Mouse (Mus musculus) CH12.LX (cell line): ENCODE data around the gene Daglb. TPM values are rescaled to one million over a fixed set of nuclear protein-coding genes. Genes with fewer than 3 reads are reported as not detected.

ENCODE experiments used
- DNase-seq: peaks from one replicate; pipeline ENCODE4 v3.0.0-alpha.2; 2013; ENCODE audit errors: extremely low read depth
- H3K27ac ChIP-seq: 2 replicates; pipeline ENCODE4 v1.5.1; 2012; ENCODE audit warnings: low read depth, mild to moderate bottlenecking, control low read depth, moderate library complexity; ENCODE audit not compliant: insufficient read depth
- H3K27me3 ChIP-seq: replicated peaks from 2 replicates; pipeline ENCODE3; 2012; ENCODE audit warnings: inconsistent platforms
- H3K36me3 ChIP-seq, 2 experiments: replicated peaks in 1 of 2; 2 replicates each; pipeline versions ENCODE3 to v1.6.1; 2012; ENCODE audit warnings: inconsistent platforms in 1 of 2, low read length in 1 of 2, mild to moderate bottlenecking in 1 of 2, mixed read lengths in 1 of 2, moderate library complexity in 1 of 2; ENCODE audit not compliant: control insufficient read depth in 1 of 2, insufficient read depth in 1 of 2
- H3K4me1 ChIP-seq, 2 experiments: 2 replicates each; pipeline ENCODE4 v1.6.1; 2012; ENCODE audit warnings: inconsistent platforms in 1 of 2, moderate library complexity in 1 of 2; ENCODE audit not compliant: insufficient read depth in 2 of 2, control insufficient read depth in 1 of 2
- H3K4me2 ChIP-seq: 2 replicates; pipeline ENCODE4 v1.6.1; 2012; ENCODE audit warnings: low read depth, mild to moderate bottlenecking, control low read depth; ENCODE audit not compliant: poor library complexity, insufficient read depth, severe bottlenecking
- H3K4me3 ChIP-seq, 3 experiments: fragments of 150-350 bp in 1 of 3; sonication (generic) in 1 of 3; replicated peaks in 1 of 3; 2 replicates each; pipeline versions ENCODE3 to v1.5.1; 2011 to 2012; ENCODE audit warnings: low read depth in 2 of 3, low read length in 2 of 3, mild to moderate bottlenecking in 2 of 3, moderate library complexity in 2 of 3, control low read depth in 1 of 3, improper control_type of control experiment in 1 of 3, inconsistent platforms in 1 of 3, mixed read lengths in 1 of 3; ENCODE audit not compliant: poor library complexity in 1 of 3
- H3K79me2 ChIP-seq: replicated peaks from 2 replicates; pipeline ENCODE4 v1.6.1; 2012; ENCODE audit warnings: mild to moderate bottlenecking, moderate library complexity; ENCODE audit not compliant: control insufficient read depth, poor library complexity, insufficient read depth, severe bottlenecking; ENCODE audit errors: extremely low read depth
- H3K9ac ChIP-seq: 2 replicates; pipeline ENCODE4 v1.6.1; 2012; ENCODE audit warnings: low read depth, mild to moderate bottlenecking, control low read depth, moderate library complexity; ENCODE audit not compliant: insufficient read depth
- H3K9me3 ChIP-seq: replicated peaks from 2 replicates; pipeline ENCODE3; 2012; ENCODE audit warnings: low read length, inconsistent platforms, mixed read lengths
- BHLHE40 ChIP-seq: IDR thresholded peaks from 2 replicates; pipeline ENCODE4 v1.6.1; 2011; ENCODE audit warnings: mild to moderate bottlenecking, low read depth, low read length, improper control_type of control experiment
- CHD1 ChIP-seq: IDR thresholded peaks from 2 replicates; pipeline ENCODE4 v1.6.1; 2012; ENCODE audit warnings: low read depth, low read length, improper control_type of control experiment, inconsistent platforms
- CHD2 ChIP-seq: IDR thresholded peaks from 2 replicates; pipeline ENCODE4 v1.6.1; 2011; ENCODE audit warnings: low read length, improper control_type of control experiment
- CTCF ChIP-seq, 2 experiments: IDR thresholded peaks in 1 of 2; conservative IDR thresholded peaks in 1 of 2; 2 replicates each; pipeline ENCODE4 v1.5.1; 2011 to 2012; ENCODE audit warnings: low read depth in 2 of 2, low read length in 2 of 2, improper control_type of control experiment in 1 of 2, inconsistent platforms in 1 of 2, mild to moderate bottlenecking in 1 of 2, moderate library complexity in 1 of 2
- E2F4 ChIP-seq: IDR thresholded peaks from 2 replicates; pipeline ENCODE4 v1.6.1; 2011; ENCODE audit warnings: low read depth, low read length, improper control_type of control experiment; ENCODE audit not compliant: insufficient replicate concordance
- ELF1 ChIP-seq: IDR thresholded peaks from 2 replicates; pipeline ENCODE4 v1.6.1; 2014; ENCODE audit warnings: low read depth, mild to moderate bottlenecking, inconsistent platforms, low read length, improper control_type of control experiment
- EP300 ChIP-seq: IDR thresholded peaks from 2 replicates; pipeline ENCODE4 v1.6.1; 2011; ENCODE audit warnings: low read length, improper control_type of control experiment
- ETS1 ChIP-seq: conservative IDR thresholded peaks from 2 replicates; pipeline ENCODE4 v1.6.1; 2012; ENCODE audit warnings: low read depth, mild to moderate bottlenecking, inconsistent platforms, low read length, improper control_type of control experiment, moderate library complexity
- GABPA ChIP-seq: IDR thresholded peaks from 2 replicates; pipeline ENCODE4 v1.6.1; 2012; ENCODE audit warnings: low read depth, low read length, improper control_type of control experiment, inconsistent platforms; ENCODE audit not compliant: insufficient replicate concordance
- HCFC1 ChIP-seq: IDR thresholded peaks from 2 replicates; pipeline ENCODE4 v1.6.1; 2012; ENCODE audit warnings: low read depth, mild to moderate bottlenecking, inconsistent platforms, low read length, improper control_type of control experiment
- IRF4 ChIP-seq: IDR thresholded peaks from 2 replicates; pipeline ENCODE4 v1.6.1; 2014; ENCODE audit warnings: low read depth, mild to moderate bottlenecking, inconsistent platforms, low read length, improper control_type of control experiment
- JUN ChIP-seq: IDR thresholded peaks from 2 replicates; pipeline ENCODE4 v1.6.1; 2011; ENCODE audit warnings: low read depth, mild to moderate bottlenecking, low read length, improper control_type of control experiment, moderate library complexity; ENCODE audit not compliant: insufficient read depth
- JUND ChIP-seq: conservative IDR thresholded peaks from 2 replicates; pipeline ENCODE4 v1.6.1; 2011; ENCODE audit warnings: low read depth, low read length, improper control_type of control experiment
- KAT2A ChIP-seq: IDR thresholded peaks from 2 replicates; pipeline ENCODE4 v1.6.1; 2012; ENCODE audit warnings: low read length, improper control_type of control experiment, inconsistent platforms; ENCODE audit not compliant: insufficient replicate concordance
- MAFK ChIP-seq: IDR thresholded peaks from 2 replicates; pipeline ENCODE4 v1.6.1; 2011; ENCODE audit warnings: low read length, improper control_type of control experiment; ENCODE audit not compliant: insufficient replicate concordance
- MAX ChIP-seq: IDR thresholded peaks from 2 replicates; pipeline ENCODE4 v1.6.1; 2011; ENCODE audit warnings: low read length, improper control_type of control experiment
- MAZ ChIP-seq: IDR thresholded peaks from 2 replicates; pipeline ENCODE4 v1.6.1; 2012; ENCODE audit warnings: low read depth, mild to moderate bottlenecking, inconsistent platforms, low read length, improper control_type of control experiment, moderate library complexity
- MEF2A ChIP-seq: IDR thresholded peaks from 2 replicates; pipeline ENCODE4 v1.6.1; 2014; ENCODE audit warnings: low read depth, mild to moderate bottlenecking, inconsistent platforms, low read length, improper control_type of control experiment, borderline replicate concordance
- MXI1 ChIP-seq: IDR thresholded peaks from 2 replicates; pipeline ENCODE4 v1.6.1; 2011; ENCODE audit warnings: mild to moderate bottlenecking, low read depth, low read length, improper control_type of control experiment
- MYC ChIP-seq: IDR thresholded peaks from 2 replicates; pipeline ENCODE4 v1.6.1; 2011; ENCODE audit warnings: low read depth, mild to moderate bottlenecking, improper control_type of control experiment, low read length
- NELFE ChIP-seq: IDR thresholded peaks from 2 replicates; pipeline ENCODE4 v1.6.1; 2011; ENCODE audit warnings: low read depth, low read length, improper control_type of control experiment
- NRF1 ChIP-seq: IDR thresholded peaks from 2 replicates; pipeline ENCODE4 v1.6.1; 2014; ENCODE audit warnings: low read depth, mild to moderate bottlenecking, inconsistent platforms, low read length, improper control_type of control experiment, moderate library complexity
- PAX5 ChIP-seq: IDR thresholded peaks from 2 replicates; pipeline ENCODE4 v1.6.1; 2012; ENCODE audit warnings: low read length, inconsistent platforms, mixed read lengths
- POLR2A ChIP-seq: IDR thresholded peaks from 2 replicates; pipeline ENCODE4 v1.6.1; 2011; ENCODE audit warnings: low read depth, mild to moderate bottlenecking, improper control_type of control experiment, low read length
- POLR2AphosphoS2 ChIP-seq: IDR thresholded peaks from 2 replicates; pipeline ENCODE4 v1.6.1; 2011; ENCODE audit warnings: low read depth, low read length, improper control_type of control experiment
- RAD21 ChIP-seq: IDR thresholded peaks from 2 replicates; pipeline ENCODE4 v1.6.1; 2011; ENCODE audit warnings: low read depth, mild to moderate bottlenecking, low read length, improper control_type of control experiment, moderate library complexity
- RCOR1 ChIP-seq: conservative IDR thresholded peaks from 2 replicates; pipeline ENCODE4 v1.6.1; 2012; ENCODE audit warnings: low read depth, mild to moderate bottlenecking, inconsistent platforms, low read length, improper control_type of control experiment
- SIN3A ChIP-seq: IDR thresholded peaks from 2 replicates; pipeline ENCODE4 v1.6.1; 2012; ENCODE audit warnings: low read length, improper control_type of control experiment, inconsistent platforms
- SMC3 ChIP-seq: IDR thresholded peaks from 2 replicates; pipeline ENCODE4 v1.6.1; 2011; ENCODE audit warnings: low read depth, low read length, improper control_type of control experiment
- TBP ChIP-seq: conservative IDR thresholded peaks from 2 replicates; pipeline ENCODE4 v1.6.1; 2011; ENCODE audit warnings: low read depth, low read length, improper control_type of control experiment
- TCF12 ChIP-seq: IDR thresholded peaks from 2 replicates; pipeline ENCODE4 v1.6.1; 2014; ENCODE audit warnings: low read depth, mild to moderate bottlenecking, inconsistent platforms, low read length, improper control_type of control experiment
- UBTF ChIP-seq: IDR thresholded peaks from 2 replicates; pipeline ENCODE4 v1.6.1; 2012; ENCODE audit warnings: low read depth, mild to moderate bottlenecking, inconsistent platforms, low read length, improper control_type of control experiment, moderate library complexity
- USF1 ChIP-seq: IDR thresholded peaks from 2 replicates; pipeline ENCODE4 v1.6.1; 2014; ENCODE audit warnings: low read depth, mild to moderate bottlenecking, inconsistent platforms, low read length, improper control_type of control experiment
- USF2 ChIP-seq: conservative IDR thresholded peaks from 2 replicates; pipeline ENCODE4 v1.6.1; 2011; ENCODE audit warnings: low read depth, low read length, improper control_type of control experiment
- ZC3H11A ChIP-seq: IDR thresholded peaks from 2 replicates; pipeline ENCODE4 v1.6.1; 2012; ENCODE audit warnings: low read depth, mild to moderate bottlenecking, inconsistent platforms, low read length, improper control_type of control experiment
- ZKSCAN1 ChIP-seq: IDR thresholded peaks from 2 replicates; pipeline ENCODE4 v1.6.1; 2012; ENCODE audit warnings: low read depth, inconsistent platforms, low read length, improper control_type of control experiment, borderline replicate concordance
- ZMIZ1 ChIP-seq: IDR thresholded peaks from 2 replicates; pipeline ENCODE4 v1.6.1; 2012; ENCODE audit warnings: low read depth, mild to moderate bottlenecking, inconsistent platforms, low read length, improper control_type of control experiment
- ZNF384 ChIP-seq: IDR thresholded peaks from 2 replicates; pipeline ENCODE4 v1.6.1; 2012; ENCODE audit warnings: low read depth, low read length, improper control_type of control experiment, inconsistent platforms
- dilution Hi-C: fragments of 300-500 bp; cut with MboI; formaldehyde crosslinking; loops from 2 replicates; pipeline ENCODE4 v1.14.3; 2020; ENCODE audit warnings: low sequenced_read_pairs; ENCODE audit not compliant: extremely low pct_unique_long_range_greater_than_20kb, extremely low pct_ligation_motif_present
- in situ Hi-C: fragments of 300-500 bp; cut with MboI; formaldehyde crosslinking; loops from 3 replicates; pipeline ENCODE4 v1.14.3; 2019; ENCODE audit warnings: low sequenced_read_pairs, low pct_ligation_motif_present, low pct_unique_long_range_greater_than_20kb, mixed read lengths
- polyA plus RNA-seq: library from polyadenylated mRNA; unstranded; fragments of >175 nt; gene quantifications from 2 replicates; pipeline ENCODE4 v1.2.1, GENCODE M21; 2012; ENCODE audit warnings: low read depth; ENCODE audit not compliant: insufficient read length
- total RNA-seq, 2 experiments: library from RNA; depleted of rRNA; stranded (reverse); fragments of 300-350 nt in 1 of 2; fragments of >200 nt in 1 of 2; gene quantifications; 2 replicates each; pipeline ENCODE4 v1.2.3; 2012 to 2014

Daglb gene
- total RNA-seq (2012; rRNA removed) (10.4 and 10.8 TPM in 2 replicates), total RNA-seq (2014; rRNA removed) (11.9 and 12.1 TPM in 2 replicates), polyA plus RNA-seq (10.8 and 11.4 TPM in 2 replicates)

- in situ Hi-C loops = no loop called here
- peaks cover 16% of the 10 kb centered on the region for H3K79me2 ChIP-seq
- dilution Hi-C loops = no loop called here
- H3K36me3 ChIP-seq = peaks cover 10 to 30% of the 10 kb centered on the region in 2 experiments
- H3K9me3 ChIP-seq = no peaks in the 10 kb centered on the region
- no peak within 1 kb of the TSS for H3K27ac ChIP-seq
- peak within 1 kb of the TSS; percentile 77 for H3K9ac ChIP-seq
- peak within 1 kb of the TSS; percentile 94 for H3K4me2 ChIP-seq
- H3K27me3 ChIP-seq = peaks cover 8% of the 10 kb centered on the region
- no peak for TF ChIP-seq JUND
- peak; percentile 95 for TF ChIP-seq POLR2A
- TF ChIP-seq HCFC1 = peak; percentile 70
- no peak for TF ChIP-seq ZKSCAN1
- TF ChIP-seq ZMIZ1 = peak; percentile 78; the same call in 1 of the 2 replicates
- TF ChIP-seq USF2 = no peak
- TF ChIP-seq TBP = 0 out of 2 replicates have a peak, but pooled peaks have one; percentile 63
- no peak for TF ChIP-seq RCOR1
- peak; percentile 65; the same call in 1 of the 2 replicates for TF ChIP-seq KAT2A
- TF ChIP-seq SMC3 = no peak
- peak; percentile 74; the same call in 1 of the 2 replicates for TF ChIP-seq SIN3A
- TF ChIP-seq CHD2 = no peak
- TF ChIP-seq CTCF (conservative IDR thresholded peaks at IDR 0.05 in 1 of 2, IDR thresholded peaks at IDR 0.05 in 1 of 2; ENCODE audit: low read depth in 2 of 2, low read length in 2 of 2) = no peak
- TF ChIP-seq MAZ = 0 out of 2 replicates have a peak, but pooled peaks have one; percentile 50
- no peak for TF ChIP-seq GABPA
- no peak for TF ChIP-seq UBTF
- 0 out of 2 replicates have a peak, but pooled peaks have one; percentile 24 for TF ChIP-seq MAFK
- no peak for TF ChIP-seq EP300
- TF ChIP-seq IRF4 = peak; percentile 61; the same call in 1 of the 2 replicates
- TF ChIP-seq TCF12 = peak; percentile 79
- TF ChIP-seq RAD21 = no peak
- TF ChIP-seq E2F4 = peak; percentile 78; the same call in 1 of the 2 replicates
- TF ChIP-seq POLR2AphosphoS2 = peak; percentile 39; the same call in 1 of the 2 replicates
- no peak for TF ChIP-seq JUN
- TF ChIP-seq MXI1 = peak; percentile 72
- TF ChIP-seq MYC = no peak; the same call in 1 of the 2 replicates
- TF ChIP-seq MAX = peak; percentile 77
- peak; percentile 98 for TF ChIP-seq NRF1
- no peak for TF ChIP-seq PAX5
- TF ChIP-seq ELF1 = peak; percentile 99
- TF ChIP-seq NELFE = peak; percentile 85
- TF ChIP-seq CHD1 = no peak
- peak; percentile 24 for TF ChIP-seq USF1
- TF ChIP-seq MEF2A = no peak; the same call in 1 of the 2 replicates
- no peak for TF ChIP-seq ZNF384
- TF ChIP-seq ZC3H11A = no peak
- peak; percentile 41 for TF ChIP-seq ETS1
- peak; percentile 61; the same call in 1 of the 2 replicates for TF ChIP-seq BHLHE40
- DNase-seq = peak; percentile 93
- H3K4me3 ChIP-seq = peak within 1 kb of the TSS; percentile 74 to 95 (median 84)
- peaks cover 0 to 25% of the 10 kb centered on the region in 2 experiments; a peak in 2 of 4 replicates for H3K4me1 ChIP-seq
Observed at GRCm38 (mm10) chr5:143464100-143464756, at the start of gene Daglb. Daglb (plus strand) TSS chr5:143464584.
